Mouse (Mus musculus): ENCODE results near the gene Ccdc136.

Ccdc136 gene

GRCm38 (mm10) chr6:29396714-29397540, 818 bp downstream of the Ccdc136 start:
- no peak for DNase-seq

- DNase-seq = peak; percentile 66
These were observed 1.5 kb downstream of the Ccdc136 start for GRCm38 (mm10) chr6:29397575-29397974.

- DNase-seq = no peak
These were observed 3.7 kb downstream of the Ccdc136 start for GRCm38 (mm10) chr6:29399851-29400250.

GRCm38 (mm10) chr6:29402693-29403342, 6.7 kb downstream of the Ccdc136 start:
- DNase-seq = peak; percentile 39

GRCm38 (mm10) chr6:29406412-29406811, 10.3 kb downstream of the Ccdc136 start:
- no peak for DNase-seq

- DNase-seq = no peak
These were observed 19.3 kb downstream of the Ccdc136 start for GRCm38 (mm10) chr6:29415446-29415845.

GRCm38 (mm10) chr6:29420596-29420995, 24.5 kb downstream of the Ccdc136 start:
- no peak for DNase-seq

- no peak for DNase-seq
These were observed 29.0 kb downstream of the Ccdc136 start for GRCm38 (mm10) chr6:29425118-29425517.

- DNase-seq = no peak
These were observed 30.2 kb downstream of the Ccdc136 start for GRCm38 (mm10) chr6:29426331-29426730.

- DNase-seq = no peak
These were observed 32.1 kb downstream of the Ccdc136 start for GRCm38 (mm10) chr6:29428171-29428570.

- DNase-seq = no peak
These were observed 34.7 kb downstream of the Ccdc136 start for GRCm38 (mm10) chr6:29430681-29431420.

- no peak for DNase-seq
These were observed 35.4 kb downstream of the Ccdc136 start for GRCm38 (mm10) chr6:29431473-29431872.

- DNase-seq = no peak
These were observed 36.0 kb downstream of the Ccdc136 start for GRCm38 (mm10) chr6:29432156-29432555.

GRCm38 (mm10) chr6:29432676-29433037, 36.5 kb downstream of the Ccdc136 start:
- DNase-seq = no peak

- no peak for DNase-seq
These were observed 37.1 kb downstream of the Ccdc136 start, which contains the start of gene Flnc for GRCm38 (mm10) chr6:29433038-29433803. TSS of gene Flnc (plus strand) at chr6:29433256.

GRCm38 (mm10) chr6:29433804-29434795, 38.0 kb downstream of the Ccdc136 start:
- no peak for DNase-seq

- DNase-seq = no peak
These were observed 39.0 kb downstream of the Ccdc136 start for GRCm38 (mm10) chr6:29434911-29435691.

- no peak for DNase-seq
These were observed 39.9 kb downstream of the Ccdc136 start for GRCm38 (mm10) chr6:29435940-29436451.

- no peak for DNase-seq
These were observed 40.4 kb downstream of the Ccdc136 start for GRCm38 (mm10) chr6:29436461-29436934.

GRCm38 (mm10) chr6:29439251-29439650, 43.1 kb downstream of the Ccdc136 start:
- no peak for DNase-seq
